Mouse (Mus musculus) embryonic facial prominence, embryonic 10.5 days (tissue): ENCODE results near the gene Xkr8. TPM values are rescaled to one million over a fixed set of nuclear protein-coding genes. Genes with fewer than 3 reads are reported as not detected.
"Not testable (repeated sequence)": the region's sequence is repeated elsewhere in the genome, so short reads cannot be mapped to it uniquely, and the experiment has no call there.

Experiments
- DNase-seq: peaks from one replicate; pipeline ENCODE4 v3.0.0-alpha.2; 2017; ENCODE audit warnings: low spot score
- H3K27ac ChIP-seq: fragments of 300-500 bp; sonication (generic); replicated peaks from 2 replicates; pipeline ENCODE4 v1.5.1; 2016; ENCODE audit warnings: mild to moderate bottlenecking
- H3K27me3 ChIP-seq: fragments of 300-500 bp; sonication (generic); replicated peaks from 2 replicates; pipeline ENCODE4 v1.6.1; 2016; ENCODE audit warnings: low read depth, mild to moderate bottlenecking; ENCODE audit not compliant: poor library complexity, severe bottlenecking
- H3K36me3 ChIP-seq: fragments of 300-500 bp; sonication (generic); replicated peaks from 2 replicates; pipeline ENCODE4 v1.6.1; 2016; ENCODE audit warnings: mild to moderate bottlenecking, moderate library complexity
- H3K4me1 ChIP-seq: fragments of 300-500 bp; sonication (generic); 2 replicates; pipeline ENCODE4 v1.6.1; 2016
- H3K4me3 ChIP-seq: fragments of 300-500 bp; sonication (generic); 2 replicates; pipeline ENCODE4 v1.5.1; 2016; ENCODE audit warnings: mild to moderate bottlenecking, moderate library complexity
- H3K9me3 ChIP-seq: fragments of 300-500 bp; sonication (generic); 2 replicates; pipeline ENCODE4 v1.6.1; 2016; ENCODE audit warnings: mild to moderate bottlenecking
- WGBS: fragments of 180-500 bp; shearing (Covaris S2); methylation state at CpG from one replicate; pipeline ENCODE4 v1.1.7; 2016; 5-methylcytosine and 5-hydroxymethylcytosine counted together
- polyA plus RNA-seq: library from polyadenylated mRNA; unstranded; fragments of >200 nt; fragmentation: Nextera tagmentation; extraction: Ambion mirVana; gene quantifications from 2 replicates; pipeline ENCODE4 v1.2.1, GENCODE M21; 2016

Gene Xkr8
- polyA plus RNA-seq: 5.1 and 5.7 TPM in 2 replicates

- 2% methylated on average over 34 of the region's 34 CpGs for WGBS
- no peaks in the 10 kb centered on the region for H3K27me3 ChIP-seq
- peak; percentile 94 for DNase-seq
- peaks cover 15% of the 10 kb centered on the region for H3K36me3 ChIP-seq
- H3K9me3 ChIP-seq: no peaks in the 10 kb centered on the region
- peak within 1 kb of the TSS; percentile 61 for H3K27ac ChIP-seq
- H3K4me1 ChIP-seq: peaks cover 20% of the 10 kb centered on the region
- H3K4me3 ChIP-seq: peak within 1 kb of the TSS; percentile 73
Measured at GRCm38 (mm10) chr4:132732148-132732684, at the start of gene Xkr8. Xkr8 (minus strand) TSS chr4:132732546.

- DNase-seq: no peak
- Histone ChIP-seq H3K4me1 (no peaks in the 10 kb centered on the region), H3K27me3 (no peaks in the 10 kb centered on the region), H3K9me3 (no peaks in the 10 kb centered on the region), H3K27ac (no peak overlapping the region), H3K4me3 (no peak overlapping the region), H3K36me3 (peaks cover 55% of the 10 kb centered on the region)
- WGBS: 90% methylated on average over 4 of the region's 4 CpGs
Measured at GRCm38 (mm10) chr4:132780288-132780687, 47.9 kb upstream of the Xkr8 start.

GRCm38 (mm10) chr4:132778562-132779201 lies 46.3 kb upstream of the Xkr8 start:
- Histone ChIP-seq H3K27me3 (no peaks in the 10 kb centered on the region), H3K9me3 (no peaks in the 10 kb centered on the region), H3K27ac (no peak overlapping the region), H3K4me3 (no peak overlapping the region), H3K36me3 (peaks cover 71% of the 10 kb centered on the region), H3K4me1 (no peaks in the 10 kb centered on the region)
- 95% methylated on average over 6 of the region's 6 CpGs for WGBS
- no peak for DNase-seq

GRCm38 (mm10) chr4:132776764-132777163 lies 44.4 kb upstream of the Xkr8 start:
- Histone ChIP-seq H3K4me1 (no peaks in the 10 kb centered on the region), H3K4me3 (no peak overlapping the region), H3K9me3 (no peaks in the 10 kb centered on the region), H3K36me3 (peaks cover 90% of the 10 kb centered on the region), H3K27me3 (no peaks in the 10 kb centered on the region), H3K27ac (no peak overlapping the region)
- DNase-seq: peak; percentile 55
- 88% methylated on average over 5 of the region's 5 CpGs for WGBS

GRCm38 (mm10) chr4:132774905-132775304 lies 42.6 kb upstream of the Xkr8 start:
- Histone ChIP-seq H3K9me3 (no peaks in the 10 kb centered on the region), H3K27ac (no peak overlapping the region), H3K36me3 (peaks cover 100% of the 10 kb centered on the region), H3K4me1 (no peaks in the 10 kb centered on the region), H3K4me3 (no peak overlapping the region), H3K27me3 (no peaks in the 10 kb centered on the region)
- DNase-seq: no peak
- WGBS: 88% methylated on average over 3 of the region's 3 CpGs

- no peaks in the 10 kb centered on the region for H3K27me3 ChIP-seq
- H3K36me3 ChIP-seq: peaks cover 73% of the 10 kb centered on the region
- WGBS: 95% methylated on average over 9 of the region's 9 CpGs
- H3K9me3 ChIP-seq: no peaks in the 10 kb centered on the region
- no peak overlapping the region for H3K27ac ChIP-seq
- H3K4me1 ChIP-seq: peaks cover 10% of the 10 kb centered on the region
- DNase-seq: no peak
- H3K4me3 ChIP-seq: no peak overlapping the region
Measured at GRCm38 (mm10) chr4:132771776-132772175, 39.4 kb upstream of the Xkr8 start.

- H3K36me3 ChIP-seq: peaks cover 37% of the 10 kb centered on the region
- peaks cover 10% of the 10 kb centered on the region for H3K4me1 ChIP-seq
- H3K9me3 ChIP-seq: no peaks in the 10 kb centered on the region
- peak; percentile 96 for DNase-seq
- H3K27me3 ChIP-seq: no peaks in the 10 kb centered on the region
- peak within 1 kb of the TSS; percentile 91 for H3K4me3 ChIP-seq
- peak within 1 kb of the TSS; percentile 90 for H3K27ac ChIP-seq
- under 1% methylated on average over 71 of the region's 71 CpGs for WGBS
Measured at GRCm38 (mm10) chr4:132767914-132768876, 35.8 kb upstream of the Xkr8 start, which contains the start of gene Rpa2. Rpa2 (plus strand) TSS chr4:132768332.

GRCm38 (mm10) chr4:132763125-132763524 lies 30.8 kb upstream of the Xkr8 start:
- H3K27me3 ChIP-seq, H3K4me1 ChIP-seq, H3K9me3 ChIP-seq, H3K4me3 ChIP-seq, H3K27ac ChIP-seq, DNase-seq, H3K36me3 ChIP-seq: not testable (repeated sequence)
- WGBS: 87% methylated on average over 3 of the region's 3 CpGs

GRCm38 (mm10) chr4:132762602-132763001 lies 30.3 kb upstream of the Xkr8 start:
- H3K4me3 ChIP-seq: no peak overlapping the region
- H3K9me3 ChIP-seq: no peaks in the 10 kb centered on the region
- no peaks in the 10 kb centered on the region for H3K36me3 ChIP-seq
- peaks cover 13% of the 10 kb centered on the region for H3K27me3 ChIP-seq
- no peak overlapping the region for H3K27ac ChIP-seq
- no peak for DNase-seq
- 76% methylated on average over 6 of the region's 6 CpGs for WGBS
- no peaks in the 10 kb centered on the region for H3K4me1 ChIP-seq

- 78% methylated on average over 3 of the region's 3 CpGs for WGBS
- no peaks in the 10 kb centered on the region for H3K36me3 ChIP-seq
Measured at GRCm38 (mm10) chr4:132760296-132760695, 27.9 kb upstream of the Xkr8 start.

GRCm38 (mm10) chr4:132757633-132758351 lies 25.4 kb upstream of the Xkr8 start:
- peaks cover 40% of the 10 kb centered on the region for H3K27me3 ChIP-seq
- no peak overlapping the region; the same call in 1 of the 2 replicates for H3K4me3 ChIP-seq
- WGBS: 85% methylated on average over 7 of the region's 7 CpGs
- no peak for DNase-seq
- H3K4me1 ChIP-seq: peaks cover 11% of the 10 kb centered on the region
- H3K9me3 ChIP-seq: no peaks in the 10 kb centered on the region
- no peaks in the 10 kb centered on the region for H3K36me3 ChIP-seq
- H3K27ac ChIP-seq: no peak overlapping the region

More at GRCm38 (mm10) chr4:132760296-132760695, 27.9 kb upstream of the Xkr8 start:
- Histone ChIP-seq H3K9me3 (no peaks in the 10 kb centered on the region), H3K4me1 (peaks cover 11% of the 10 kb centered on the region), H3K4me3 (no peak overlapping the region), H3K27ac (no peak overlapping the region), H3K27me3 (peaks cover 36% of the 10 kb centered on the region)
- DNase-seq: no peak

- H3K4me1 ChIP-seq: peaks cover 14% of the 10 kb centered on the region
- peak within 1 kb of the TSS; percentile 77 for H3K27ac ChIP-seq
- DNase-seq: peak; percentile 88
- H3K27me3 ChIP-seq: peaks cover 40% of the 10 kb centered on the region
- H3K4me3 ChIP-seq: peak within 1 kb of the TSS; percentile 60
- WGBS: 2% methylated on average over 22 of the region's 22 CpGs
- no peaks in the 10 kb centered on the region for H3K36me3 ChIP-seq
- H3K9me3 ChIP-seq: no peaks in the 10 kb centered on the region
Measured at GRCm38 (mm10) chr4:132756974-132757373, 24.6 kb upstream of the Xkr8 start, which contains the start of gene Smpdl3b. Smpdl3b (minus strand) TSS chr4:132757252.
